Mouse (Mus musculus) MEL (cell line): Measurements from ENCODE around the gene Fam13c. TPM values are rescaled to one million over a fixed set of nuclear protein-coding genes. Genes with fewer than 3 reads are reported as not detected.

Source experiments
- DNase-seq: peaks from one replicate; pipeline ENCODE4 v3.0.0; 2011; ENCODE audit warnings: low read depth, low spot score
- H3K27ac ChIP-seq: 2 replicates; pipeline ENCODE4 v1.5.1; 2012; ENCODE audit warnings: low read depth, mild to moderate bottlenecking, control low read depth, low read length, moderate library complexity; ENCODE audit not compliant: control insufficient read depth
- H3K27me3 ChIP-seq, 2 experiments: fragments of 150-350 bp in 1 of 2; sonication (generic) in 1 of 2; 2 replicates each; pipeline ENCODE4 v1.6.1; 2012; ENCODE audit warnings: low read length in 2 of 2, mild to moderate bottlenecking in 2 of 2, improper control_type of control experiment in 1 of 2, moderate library complexity in 1 of 2; ENCODE audit not compliant: insufficient read depth in 2 of 2, control insufficient read depth in 1 of 2
- H3K36me3 ChIP-seq, 2 experiments: 2 replicates each; pipeline ENCODE4 v1.6.1; 2012 to 2014; ENCODE audit warnings: low read length in 2 of 2, improper control_type of control experiment in 1 of 2, inconsistent platforms in 1 of 2, mild to moderate bottlenecking in 1 of 2; ENCODE audit not compliant: insufficient read depth in 2 of 2, control insufficient read depth in 1 of 2
- H3K4me1 ChIP-seq, 2 experiments: fragments of 150-350 bp in 1 of 2; sonication (generic) in 1 of 2; 2 replicates each; pipeline ENCODE4 v1.6.1; 2012; ENCODE audit warnings: low read length in 2 of 2, improper control_type of control experiment in 1 of 2, mild to moderate bottlenecking in 1 of 2; ENCODE audit not compliant: insufficient read depth in 2 of 2, control insufficient read depth in 1 of 2
- H3K4me3 ChIP-seq, 2 experiments: fragments of 150-350 bp in 1 of 2; sonication (generic) in 1 of 2; 2 replicates each; pipeline ENCODE4 v1.5.1; 2012; ENCODE audit warnings: low read depth in 2 of 2, low read length in 2 of 2, mild to moderate bottlenecking in 2 of 2, moderate library complexity in 2 of 2, control low read depth in 1 of 2, improper control_type of control experiment in 1 of 2; ENCODE audit not compliant: control insufficient read depth in 1 of 2, insufficient read depth in 1 of 2
- H3K79me2 ChIP-seq: 2 replicates; pipeline ENCODE4 v1.6.1; 2012; ENCODE audit warnings: mild to moderate bottlenecking, low read length, moderate library complexity; ENCODE audit not compliant: control insufficient read depth, poor library complexity, insufficient read depth
- H3K9ac ChIP-seq: 2 replicates; pipeline ENCODE4 v1.6.1; 2012; ENCODE audit warnings: low read depth, mild to moderate bottlenecking, control low read depth, low read length, moderate library complexity; ENCODE audit not compliant: control insufficient read depth, poor library complexity, severe bottlenecking
- H3K9me3 ChIP-seq: fragments of 150-350 bp; sonication (generic); replicated peaks from 2 replicates; pipeline ENCODE4 v1.6.1; 2012; ENCODE audit warnings: mild to moderate bottlenecking, low read length, improper control_type of control experiment, moderate library complexity; ENCODE audit not compliant: insufficient read depth
- BHLHE40 ChIP-seq: IDR thresholded peaks from 2 replicates; pipeline ENCODE4 v1.6.1; 2012; ENCODE audit warnings: low read depth, mild to moderate bottlenecking, inconsistent platforms, low read length, improper control_type of control experiment, borderline replicate concordance
- CHD1 ChIP-seq: IDR thresholded peaks from 2 replicates; pipeline ENCODE4 v1.6.1; 2012; ENCODE audit warnings: low read depth, mild to moderate bottlenecking, inconsistent platforms, low read length, improper control_type of control experiment
- GABPA ChIP-seq: IDR thresholded peaks from 2 replicates; pipeline ENCODE4 v1.6.1; 2012; ENCODE audit warnings: low read depth, mild to moderate bottlenecking, inconsistent platforms, low read length, improper control_type of control experiment, moderate library complexity
- GATA1 ChIP-seq: IDR thresholded peaks from 2 replicates; pipeline ENCODE4 v1.6.1; 2011; ENCODE audit warnings: low read depth, low read length, improper control_type of control experiment
- HCFC1 ChIP-seq: IDR thresholded peaks from 2 replicates; pipeline ENCODE4 v1.6.1; 2012; ENCODE audit warnings: low read depth, mild to moderate bottlenecking, inconsistent platforms, low read length, improper control_type of control experiment, moderate library complexity
- JUND ChIP-seq: IDR thresholded peaks from 2 replicates; pipeline ENCODE4 v1.6.1; 2011; ENCODE audit warnings: low read depth, mild to moderate bottlenecking, improper control_type of control experiment, low read length
- KAT2A ChIP-seq: conservative IDR thresholded peaks from 2 replicates; pipeline ENCODE4 v1.6.1; 2012; ENCODE audit warnings: low read depth, low read length, improper control_type of control experiment, inconsistent platforms
- MAZ ChIP-seq: IDR thresholded peaks from 2 replicates; pipeline ENCODE4 v1.6.1; 2012; ENCODE audit warnings: low read depth, mild to moderate bottlenecking, inconsistent platforms, low read length, improper control_type of control experiment
- MEF2A ChIP-seq: IDR thresholded peaks from 2 replicates; pipeline ENCODE4 v1.6.1; 2014; ENCODE audit warnings: low read depth, mild to moderate bottlenecking, inconsistent platforms, low read length, improper control_type of control experiment; ENCODE audit not compliant: poor library complexity, insufficient replicate concordance, severe bottlenecking; ENCODE audit errors: extremely low read depth
- MYB ChIP-seq: IDR thresholded peaks from 2 replicates; pipeline ENCODE4 v1.6.1; 2011; ENCODE audit warnings: mild to moderate bottlenecking, low read depth, low read length, improper control_type of control experiment
- MYC ChIP-seq: IDR thresholded peaks from 2 replicates; pipeline ENCODE4 v1.6.1; 2011; ENCODE audit warnings: low read depth, mild to moderate bottlenecking, low read length, improper control_type of control experiment, moderate library complexity
- NELFE ChIP-seq: IDR thresholded peaks from 2 replicates; pipeline ENCODE4 v1.6.1; 2011; ENCODE audit warnings: low read depth, low read length, improper control_type of control experiment
- RAD21 ChIP-seq: IDR thresholded peaks from 2 replicates; pipeline ENCODE4 v1.6.1; 2011; ENCODE audit warnings: mild to moderate bottlenecking, low read depth, low read length, improper control_type of control experiment
- RCOR1 ChIP-seq: IDR thresholded peaks from 2 replicates; pipeline ENCODE4 v1.6.1; 2012; ENCODE audit warnings: low read depth, mild to moderate bottlenecking, inconsistent platforms, low read length, improper control_type of control experiment
- SIN3A ChIP-seq: IDR thresholded peaks from 2 replicates; pipeline ENCODE4 v1.6.1; 2012; ENCODE audit warnings: low read length, improper control_type of control experiment, inconsistent platforms
- SMC3 ChIP-seq: IDR thresholded peaks from 2 replicates; pipeline ENCODE4 v1.6.1; 2011; ENCODE audit warnings: low read depth, low read length, improper control_type of control experiment
- TAL1 ChIP-seq: IDR thresholded peaks from 2 replicates; pipeline ENCODE4 v1.6.1; 2012; ENCODE audit warnings: mild to moderate bottlenecking, inconsistent platforms, low read length, moderate library complexity, mixed read lengths
- USF1 ChIP-seq: IDR thresholded peaks from 2 replicates; pipeline ENCODE4 v1.6.1; 2014; ENCODE audit warnings: low read depth, mild to moderate bottlenecking, inconsistent platforms, low read length, improper control_type of control experiment, moderate library complexity
- ZC3H11A ChIP-seq: IDR thresholded peaks from 2 replicates; pipeline ENCODE4 v1.6.1; 2012; ENCODE audit warnings: low read depth, mild to moderate bottlenecking, inconsistent platforms, low read length, improper control_type of control experiment
- ZKSCAN1 ChIP-seq: IDR thresholded peaks from 2 replicates; pipeline ENCODE4 v1.6.1; 2012; ENCODE audit warnings: low read depth, mild to moderate bottlenecking, inconsistent platforms, low read length, improper control_type of control experiment, moderate library complexity
- ZMIZ1 ChIP-seq: IDR thresholded peaks from 2 replicates; pipeline ENCODE4 v1.6.1; 2012; ENCODE audit warnings: low read depth, mild to moderate bottlenecking, inconsistent platforms, low read length, improper control_type of control experiment, moderate library complexity
- polyA plus RNA-seq, 2 experiments: library from polyadenylated mRNA; stranded (reverse) in 1 of 2; unstranded in 1 of 2; fragments of >175 nt in 1 of 2; fragments of >200 nt in 1 of 2; gene quantifications; 2 replicates each; pipeline versions ENCODE4 v1.2.1 to v1.2.4; 2012; ENCODE audit warnings: low replicate concordance in 2 of 2, low read depth in 1 of 2; ENCODE audit not compliant: insufficient read length in 2 of 2, insufficient read depth in 1 of 2, missing spikeins in 1 of 2
- total RNA-seq: library from RNA; depleted of rRNA; stranded (reverse); fragments of 300-350 nt; gene quantifications from 2 replicates; pipeline ENCODE4 v1.2.3, GENCODE M21; 2012

The Fam13c gene
- total and polyA plus RNA-seq, 3 experiments: not detected

DNA sequence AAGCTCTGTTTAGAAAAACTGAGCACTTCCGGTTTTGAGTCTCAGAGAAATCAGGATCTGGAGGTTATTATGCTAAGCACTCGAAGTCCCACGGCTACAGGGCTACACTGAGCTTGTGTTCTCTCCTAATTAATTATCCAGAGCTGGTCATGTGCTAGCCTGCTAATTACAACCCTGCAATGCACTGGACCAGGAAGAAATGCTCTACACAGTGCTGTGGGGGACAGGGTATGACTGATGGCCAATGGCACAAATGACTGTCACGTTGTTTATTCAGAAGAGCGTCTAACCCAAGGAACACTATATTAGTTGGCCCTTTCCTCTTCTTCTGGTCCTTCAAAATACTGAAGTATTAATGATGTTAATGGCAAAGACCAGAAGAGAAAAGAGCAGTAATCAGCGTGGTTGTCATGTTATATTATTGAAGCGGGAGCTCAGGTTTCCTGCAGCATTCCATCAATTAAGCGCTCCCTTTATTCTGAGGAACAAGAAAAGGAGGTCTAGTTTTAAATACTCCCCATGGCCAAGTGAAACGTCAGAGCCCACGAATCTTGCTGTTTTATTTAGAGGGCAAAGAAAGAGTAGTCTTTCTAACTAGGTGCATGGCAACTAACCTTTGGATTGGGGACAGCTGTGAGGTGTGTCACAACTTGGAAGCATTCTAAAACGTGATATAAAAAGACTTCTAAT lies 18.4 kb downstream of the Fam13c start:
- TF ChIP-seq NELFE (no peak), USF1 (no peak), TAL1 (no peak), GABPA (no peak), RCOR1 (no peak), ZC3H11A (no peak), MYB (no peak)
- H3K4me1 ChIP-seq: no peaks in the 10 kb centered on the region
- H3K4me3 ChIP-seq: no peak overlapping the region
- no peaks in the 10 kb centered on the region for H3K9me3 ChIP-seq
- no peaks in the 10 kb centered on the region for H3K27me3 ChIP-seq
- no peaks in the 10 kb centered on the region for H3K36me3 ChIP-seq
- H3K9ac ChIP-seq: no peak overlapping the region
- no peak overlapping the region for H3K27ac ChIP-seq
- no peak for DNase-seq
- H3K79me2 ChIP-seq: no peaks in the 10 kb centered on the region

DNA sequence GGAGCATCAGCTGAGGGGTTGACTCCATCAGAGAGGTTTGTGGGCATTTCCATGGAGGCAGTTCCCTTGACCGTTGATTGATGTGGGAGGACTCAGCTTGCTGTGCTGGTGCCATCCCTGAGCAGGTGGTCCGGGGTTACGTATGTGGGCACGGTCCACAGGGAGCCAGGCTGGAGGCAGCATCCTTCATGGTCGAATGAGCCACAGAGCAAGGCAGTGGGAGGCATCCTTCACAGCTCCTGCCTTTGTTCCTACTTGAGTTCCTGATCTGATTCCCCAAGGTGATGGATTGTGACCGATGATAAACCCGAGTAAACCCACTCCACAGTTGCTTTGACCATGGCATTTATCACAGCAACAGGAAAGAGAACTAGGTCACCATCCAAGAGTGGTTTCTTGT lies 25.4 kb downstream of the Fam13c start:
- Histone ChIP-seq H3K36me3 (no peaks in the 10 kb centered on the region), H3K9me3 (no peaks in the 10 kb centered on the region), H3K4me3 (no peak overlapping the region), H3K27me3 (no peaks in the 10 kb centered on the region), H3K27ac (no peak overlapping the region), H3K9ac (no peak overlapping the region), H3K4me1 (no peaks in the 10 kb centered on the region), H3K79me2 (no peaks in the 10 kb centered on the region)
- no peak for TF ChIP-seq MEF2A
- no peak for TF ChIP-seq BHLHE40
- no peak for TF ChIP-seq TAL1
- TF ChIP-seq ZKSCAN1: no peak
- TF ChIP-seq JUND: no peak
- no peak for TF ChIP-seq KAT2A
- TF ChIP-seq SMC3: no peak
- TF ChIP-seq HCFC1: no peak
- no peak for TF ChIP-seq CHD1
- TF ChIP-seq SIN3A: no peak
- no peak for TF ChIP-seq MYC
- TF ChIP-seq GATA1: no peak
- TF ChIP-seq RAD21: no peak
- TF ChIP-seq MAZ: no peak
- TF ChIP-seq ZMIZ1: no peak
- DNase-seq: no peak
